Mouse (Mus musculus) cortical plate, adult 2 months (tissue): Measurements from ENCODE around the gene Urah.

Experiments
- CTCF ChIP-seq: fragments of 200-500 bp; IDR thresholded peaks from 2 replicates; pipeline ENCODE4 v1.5.1; 2011; ENCODE audit warnings: mild to moderate bottlenecking, control low read depth, low read length; ENCODE audit not compliant: insufficient read depth; ENCODE audit errors: extremely low read depth
- POLR2A ChIP-seq: fragments of 200-500 bp; IDR thresholded peaks from 2 replicates; pipeline ENCODE4 v1.6.1; 2011; ENCODE audit warnings: mild to moderate bottlenecking, low read length, control low read depth; ENCODE audit not compliant: insufficient read depth; ENCODE audit errors: extremely low read depth

DNA sequence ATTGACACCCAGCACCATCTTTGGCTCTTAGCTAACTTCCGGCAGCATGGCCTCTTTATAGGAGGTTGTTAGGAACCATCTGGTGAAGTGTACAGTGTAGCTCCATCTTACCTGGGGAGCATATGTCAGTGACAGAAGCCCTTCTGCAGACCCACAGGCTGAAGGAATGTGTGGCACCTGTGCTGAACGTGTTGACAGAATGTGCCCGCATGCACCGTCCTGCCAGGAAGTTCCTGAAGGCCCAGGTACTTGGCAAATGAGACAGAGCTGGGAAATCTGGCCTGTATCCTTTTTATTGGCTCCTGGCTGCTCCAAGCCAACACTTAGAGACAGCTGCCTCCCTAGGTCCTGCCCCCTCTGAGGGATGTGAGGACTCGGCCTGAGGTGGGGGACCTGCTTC, 25.9 kb downstream of the Urah start:
- TF ChIP-seq CTCF, result no peak
- TF ChIP-seq POLR2A, result no peak
